Mouse (Mus musculus) lung, postnatal 0 days (tissue): ENCODE data around the gene Hmgb1.

ENCODE experiments used
- CTCF ChIP-seq: IDR thresholded peaks from 2 replicates; pipeline ENCODE4 v1.5.1; 2016; ENCODE audit warnings: antibody characterized with exemption, mild to moderate bottlenecking
- EP300 ChIP-seq: IDR thresholded peaks from 2 replicates; pipeline ENCODE4 v1.6.1; 2016; ENCODE audit warnings: antibody characterized with exemption, mild to moderate bottlenecking, control low read depth

DNA sequence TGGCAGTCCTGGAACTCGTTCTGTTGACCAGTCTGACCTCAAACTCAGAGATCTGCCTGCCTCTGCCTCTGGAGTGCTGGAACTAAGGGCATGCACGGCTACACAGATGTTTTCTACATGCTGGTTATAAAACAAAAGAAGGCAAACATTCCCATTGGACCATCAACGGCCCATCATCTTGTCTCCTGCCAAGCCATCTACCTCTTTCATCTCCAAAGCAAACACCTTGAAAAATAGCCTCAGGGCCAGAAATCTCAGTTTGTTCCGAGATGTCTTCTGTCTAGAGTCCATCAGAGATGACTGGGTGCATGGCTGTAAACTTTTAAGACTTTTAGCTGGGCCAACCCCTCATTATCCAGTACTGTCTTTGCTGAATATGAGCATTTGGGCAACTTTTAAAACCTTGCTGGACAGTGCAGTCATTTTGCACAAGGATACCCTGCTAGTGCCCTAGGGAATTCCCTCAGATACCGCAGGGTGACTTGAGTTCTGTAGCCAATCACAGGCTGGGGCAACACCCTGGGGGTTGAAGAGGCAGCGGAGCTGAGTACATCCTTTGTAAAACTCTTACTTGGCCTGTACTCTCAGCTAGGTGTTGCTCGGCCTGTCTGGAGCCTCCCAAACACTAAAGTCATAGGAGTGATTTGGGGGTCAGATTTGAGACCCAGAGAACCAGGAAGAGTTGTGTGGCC lies 170.3 kb downstream of the Hmgb1 start:
- TF ChIP-seq CTCF (no peak), EP300 (no peak)
